Mouse (Mus musculus) E14TG2a.4 (cell line): ENCODE results near the gene Ubl4b.

Source experiments
- CTCF ChIP-seq: conservative IDR thresholded peaks from 2 replicates; pipeline ENCODE4 v1.5.1; 2014; ENCODE audit warnings: low read length
- POU5F1 ChIP-seq: IDR thresholded peaks from 2 replicates; pipeline ENCODE4 v1.6.1; 2014; ENCODE audit warnings: low read length, borderline replicate concordance

GRCm38 (mm10) chr3:107597586-107598389 is 42.9 kb upstream of the Ubl4b start:
- TF ChIP-seq CTCF = 0 out of 2 replicates have a peak, but pooled peaks have one; percentile 4
- no peak for TF ChIP-seq POU5F1
